Mouse (Mus musculus): ENCODE measurements around the gene Avil. TPM values are rescaled to one million over a fixed set of nuclear protein-coding genes. Genes with fewer than 3 reads are reported as not detected.
A peak's percentile ranks its signal among the peaks of the same experiment; 100 is the strongest.

The Avil gene
- total and polyA plus RNA-seq, 2 experiments from 2014 or later, result 0.52 to 0.98 TPM

- Histone ChIP-seq H3K4me3 (ENCODE audit: low read length) (no peak overlapping the region), H3K27ac (peak overlapping the region; percentile 63), H3K4me1 (ENCODE audit: insufficient read depth, low read length) (0 out of 2 replicates have a peak, but pooled peaks cover 5% of the 10 kb centered on the region), H3K9me3 (ENCODE audit: low read length) (no peaks in the 10 kb centered on the region), H3K27me3 (ENCODE audit: insufficient read depth, low read length) (peaks cover 7% of the 10 kb centered on the region; the same call in 1 of the 2 replicates), H3K4me2 (ENCODE audit: low read depth, low read length) (peak overlapping the region; percentile 29), H3K9ac (replicated peaks; ENCODE audit: low read length) (no peak overlapping the region), H3K36me3 (ENCODE audit: insufficient read depth, low read length) (no peaks in the 10 kb centered on the region)
- WGBS, result 41% methylated on average over 10 of the region's 10 CpGs
- TF ChIP-seq CTCF (IDR thresholded peaks at IDR 0.05; ENCODE audit: low read depth), result no peak
- peak; percentile 80 for DNase-seq (ENCODE audit: low spot score)
- peak; percentile 31 for ATAC-seq
These were observed 38.8 kb upstream of the Avil start for GRCm38 (mm10) chr10:126961757-126962156.

- no peak for TF ChIP-seq CTCF (IDR thresholded peaks at IDR 0.05; ENCODE audit: low read depth)
- peak; percentile 72 for DNase-seq (ENCODE audit: low spot score)
- no peaks in the 10 kb centered on the region for H3K4me1 ChIP-seq (ENCODE audit: insufficient read depth, low read length)
- 24% methylated on average over 15 of the region's 15 CpGs for WGBS
- H3K4me2 ChIP-seq (ENCODE audit: low read depth, low read length), result peak overlapping the region; percentile 29
- ATAC-seq, result peak; percentile 45
- no peak overlapping the region for H3K4me3 ChIP-seq (ENCODE audit: low read length)
- peak overlapping the region; percentile 63 for H3K27ac ChIP-seq
- no peaks in the 10 kb centered on the region for H3K36me3 ChIP-seq (ENCODE audit: insufficient read depth, low read length)
- peaks cover 7% of the 10 kb centered on the region; the same call in 1 of the 2 replicates for H3K27me3 ChIP-seq (ENCODE audit: insufficient read depth, low read length)
- no peaks in the 10 kb centered on the region for H3K9me3 ChIP-seq (ENCODE audit: low read length)
- H3K9ac ChIP-seq (replicated peaks; ENCODE audit: low read length), result no peak overlapping the region
These were observed 38.1 kb upstream of the Avil start for GRCm38 (mm10) chr10:126962271-126962965.

- Histone ChIP-seq H3K4me2 (ENCODE audit: low read depth, low read length) (no peak overlapping the region), H3K4me3 (ENCODE audit: low read length) (no peak overlapping the region), H3K27ac (peak overlapping the region; percentile 12; the same call in 1 of the 2 replicates), H3K36me3 (ENCODE audit: insufficient read depth, low read length) (no peaks in the 10 kb centered on the region), H3K9ac (replicated peaks; ENCODE audit: low read length) (no peak overlapping the region), H3K27me3 (ENCODE audit: insufficient read depth, low read length) (peaks cover 7% of the 10 kb centered on the region; the same call in 1 of the 2 replicates), H3K9me3 (ENCODE audit: low read length) (no peaks in the 10 kb centered on the region), H3K4me1 (ENCODE audit: insufficient read depth, low read length) (no peaks in the 10 kb centered on the region)
- no peak for ATAC-seq
- no peak for TF ChIP-seq CTCF (IDR thresholded peaks at IDR 0.05; ENCODE audit: low read depth)
- 40% methylated on average over 6 of the region's 6 CpGs for WGBS
- DNase-seq (ENCODE audit: low spot score), result no peak
These were observed 37.6 kb upstream of the Avil start for GRCm38 (mm10) chr10:126962966-126963330.

DNA sequence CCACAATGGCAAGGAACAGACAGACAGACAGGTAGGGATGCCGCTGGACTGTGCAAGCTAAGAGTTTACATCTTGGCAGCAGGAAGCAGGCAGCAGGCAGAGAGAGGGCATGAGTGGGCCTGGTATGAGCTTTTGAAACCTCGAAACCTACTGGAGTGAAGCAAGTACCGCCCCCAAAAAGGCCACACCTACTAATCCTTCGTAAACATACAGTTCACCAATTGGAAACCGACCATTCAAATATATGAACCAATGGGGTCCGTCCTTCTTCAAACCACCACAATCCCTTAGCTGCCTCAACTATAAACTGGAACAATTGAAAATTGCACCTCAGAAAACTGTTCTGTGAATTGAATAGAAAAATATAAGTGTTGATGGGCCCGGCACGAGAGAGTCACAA is 36.7 kb upstream of the Avil start:
- Histone ChIP-seq H3K27me3 (ENCODE audit: insufficient read depth, low read length) (peaks cover 7% of the 10 kb centered on the region; the same call in 1 of the 2 replicates), H3K9me3 (ENCODE audit: low read length) (no peaks in the 10 kb centered on the region), H3K36me3 (ENCODE audit: insufficient read depth, low read length) (no peaks in the 10 kb centered on the region), H3K27ac (no peak overlapping the region), H3K4me3 (ENCODE audit: low read length) (no peak overlapping the region), H3K4me2 (ENCODE audit: low read depth, low read length) (no peak overlapping the region), H3K4me1 (ENCODE audit: insufficient read depth, low read length) (no peaks in the 10 kb centered on the region), H3K9ac (replicated peaks; ENCODE audit: low read length) (no peak overlapping the region)
- WGBS, result 89% methylated on average over 8 of the region's 8 CpGs
- no peak for ATAC-seq
- no peak for DNase-seq (ENCODE audit: low spot score)
- TF ChIP-seq CTCF (IDR thresholded peaks at IDR 0.05; ENCODE audit: low read depth), result no peak

GRCm38 (mm10) chr10:126971363-126972050 is 29.0 kb upstream of the Avil start:
- no peak for TF ChIP-seq CTCF (IDR thresholded peaks at IDR 0.05; ENCODE audit: low read depth)
- no peak overlapping the region for H3K9ac ChIP-seq (replicated peaks; ENCODE audit: low read length)
- H3K4me1 ChIP-seq (ENCODE audit: insufficient read depth, low read length), result no peaks in the 10 kb centered on the region
- no peak; the same call in 1 of the 2 replicates for ATAC-seq
- H3K27me3 ChIP-seq (ENCODE audit: insufficient read depth, low read length), result no peaks in the 10 kb centered on the region
- DNase-seq (ENCODE audit: low spot score), result no peak
- H3K4me3 ChIP-seq (ENCODE audit: low read length), result no peak overlapping the region
- no peak overlapping the region for H3K4me2 ChIP-seq (ENCODE audit: low read depth, low read length)
- H3K9me3 ChIP-seq (ENCODE audit: low read length), result no peaks in the 10 kb centered on the region
- 15% methylated on average over 12 of the region's 12 CpGs for WGBS
- H3K27ac ChIP-seq, result no peak overlapping the region
- no peaks in the 10 kb centered on the region for H3K36me3 ChIP-seq (ENCODE audit: insufficient read depth, low read length)

- no peak overlapping the region for H3K27ac ChIP-seq
- no peak overlapping the region for H3K9ac ChIP-seq (replicated peaks; ENCODE audit: low read length)
- no peak overlapping the region for H3K4me3 ChIP-seq (ENCODE audit: low read length)
- H3K4me2 ChIP-seq (ENCODE audit: low read depth, low read length), result no peak overlapping the region
- H3K27me3 ChIP-seq (ENCODE audit: insufficient read depth, low read length), result no peaks in the 10 kb centered on the region
- no peaks in the 10 kb centered on the region for H3K36me3 ChIP-seq (ENCODE audit: insufficient read depth, low read length)
- ATAC-seq (peak; percentile 52; the same call in 1 of the 2 replicates), DNase-seq (ENCODE audit: low spot score) (no peak)
- H3K4me1 ChIP-seq (ENCODE audit: insufficient read depth, low read length), result no peaks in the 10 kb centered on the region
- no peak for TF ChIP-seq CTCF (IDR thresholded peaks at IDR 0.05; ENCODE audit: low read depth)
- no peaks in the 10 kb centered on the region for H3K9me3 ChIP-seq (ENCODE audit: low read length)
- 19% methylated on average over 13 of the region's 13 CpGs for WGBS
These were observed 28.3 kb upstream of the Avil start for GRCm38 (mm10) chr10:126972051-126972725.

All from hindbrain, postnatal 0 days (tissue).